Mouse (Mus musculus): ENCODE results near the gene Heatr3.

DNA sequence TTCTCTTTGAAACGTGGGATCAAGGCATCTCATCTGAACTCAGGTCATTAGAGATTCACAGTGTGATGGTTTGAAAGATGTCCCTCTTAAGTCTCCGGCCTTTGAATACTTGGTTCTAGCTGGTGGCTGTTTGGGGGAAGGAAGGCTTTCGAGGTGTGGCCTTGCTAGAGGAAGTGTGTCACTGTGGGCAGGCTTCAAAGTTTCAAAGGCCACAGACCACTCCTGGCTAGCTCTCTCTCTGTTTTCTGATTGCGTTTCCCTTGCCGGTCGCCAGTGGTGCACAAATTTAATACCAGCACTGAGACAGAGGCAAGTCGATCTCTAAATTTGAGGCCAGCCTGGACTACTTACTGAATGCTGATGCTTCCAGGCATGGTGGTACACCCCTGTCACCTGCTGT, 37.6 kb downstream of the Heatr3 start:
- TF ChIP-seq CTCF (IDR thresholded peaks at IDR 0.05; ENCODE audit: insufficient read depth, low read length) (no peak), POLR2A (IDR thresholded peaks at IDR 0.05; ENCODE audit: borderline replicate concordance, extremely low read depth, low read depth, low read length) (no peak)
